In the genomic region with DNA sequence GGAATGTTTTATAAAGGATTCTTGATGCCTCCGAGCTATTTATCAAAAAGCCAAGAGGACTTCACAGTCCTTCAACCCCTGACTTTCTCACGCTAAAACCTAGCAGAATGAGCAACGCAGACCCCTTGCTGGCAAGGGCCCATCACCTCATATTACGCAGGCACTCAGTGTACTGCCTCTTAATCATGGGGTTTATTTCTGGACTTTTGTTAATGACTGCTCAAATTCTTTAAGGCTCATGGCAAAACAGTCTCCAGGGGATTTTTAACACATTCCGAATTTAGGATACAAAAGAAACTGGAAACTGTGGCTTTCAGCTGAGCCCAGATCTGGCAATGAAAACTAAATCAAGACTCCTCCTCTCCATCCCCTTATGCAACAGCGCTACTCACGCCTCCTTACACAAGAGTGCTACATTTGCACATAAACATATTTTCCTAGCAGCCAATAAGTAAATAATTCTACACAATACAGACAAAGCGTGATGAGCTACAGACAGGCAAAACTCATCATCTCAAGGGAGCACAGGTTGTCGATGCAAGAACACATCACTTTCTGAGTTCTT, we compare ENCODE assay signal across 20 mouse cellular contexts.
DNase-seq lines count a peak whose midpoint lies in the region; ATAC-seq and TF ChIP-seq lines count a peak whose summit lies in the region.
"Had no signal": no experiment of that assay in that cellular context is flagged by ENCODE, and none has a peak within 500 bp of the region (broad histone marks: within the 10 kb centered on the region; RNA-seq: fewer than 3 reads in every experiment).

No protein-coding gene starts in this region.

- no peaks in the 10 kb centered on the region for H3K9me3 ChIP-seq in lung, embryonic 16.5 days (ENCODE audit: control insufficient read depth, low read length)
- H3K9me3 ChIP-seq in limb, embryonic 14.5 days (ENCODE audit: control insufficient read depth, low read length): no peaks in the 10 kb centered on the region
- H3K9me3 ChIP-seq: embryonic facial prominence, embryonic 13.5 days; forebrain, embryonic 12.5 days; heart, embryonic 12.5 days; hindbrain, embryonic 10.5 days; intestine, embryonic 15.5 days had no signal

- no peaks in the 10 kb centered on the region for H3K36me3 ChIP-seq in lung, embryonic 16.5 days (ENCODE audit: control insufficient read depth, insufficient read depth, low read length)
- no peaks in the 10 kb centered on the region for H3K36me3 ChIP-seq in limb, embryonic 14.5 days (ENCODE audit: control insufficient read depth, insufficient read depth, low read length)
- H3K36me3 ChIP-seq: embryonic facial prominence, embryonic 13.5 days; forebrain, embryonic 12.5 days; heart, embryonic 12.5 days; hindbrain, embryonic 10.5 days; intestine, embryonic 15.5 days had no signal

- H3K4me2 ChIP-seq in lung, embryonic 16.5 days (ENCODE audit: low read depth, low read length): no peak overlapping the region
- no peak overlapping the region for H3K4me2 ChIP-seq in limb, embryonic 14.5 days (replicated peaks; ENCODE audit: low read depth, low read length, severe bottlenecking)
- H3K4me2 ChIP-seq: embryonic facial prominence, embryonic 13.5 days; forebrain, embryonic 12.5 days; heart, embryonic 12.5 days; hindbrain, embryonic 14.5 days; intestine, embryonic 15.5 days had no signal

- TF ChIP-seq POLR2A in limb, embryonic 14.5 days (IDR thresholded peaks at IDR 0.05; ENCODE audit: borderline replicate concordance, extremely low read depth, insufficient read depth, insufficient read length): no peak

- 66% methylated on average over 9 of the region's 9 CpGs for WGBS in lung, embryonic 16.5 days
- WGBS in limb, embryonic 14.5 days: 40% methylated on average over 9 of the region's 9 CpGs

- DNase-seq in heart, adult 11 months: peak; percentile 66
- no peak for DNase-seq in heart, adult 18-20 months
- DNase-seq in lung, postnatal 4 days: no peak
- DNase-seq in brain, adult 2 months (ENCODE audit: low read depth, low spot score): peak; percentile 42
- peak; percentile 55 for DNase-seq in limb, embryonic 14.5 days (ENCODE audit: low spot score)
- DNase-seq in neural tube, embryonic 10.5 days (ENCODE audit: extremely low spot score, low spot score): no peak
- DNase-seq: adrenal gland, adult 8-10 months; adrenal gland, postnatal 36 days; cerebellum, adult 11-12 months; cerebellum, adult 9-10 months; cerebellum, postnatal 25 days had no signal

- H3K27me3 ChIP-seq in lung, embryonic 16.5 days (ENCODE audit: control insufficient read depth, insufficient read depth, low read depth, low read length): no peaks in the 10 kb centered on the region
- no peaks in the 10 kb centered on the region for H3K27me3 ChIP-seq in limb, embryonic 14.5 days (ENCODE audit: control insufficient read depth, insufficient read depth, low read length)
- H3K27me3 ChIP-seq: CH12.LX; embryonic facial prominence, embryonic 13.5 days; forebrain, embryonic 12.5 days; heart, embryonic 12.5 days; intestine, embryonic 15.5 days had no signal

- ATAC-seq in lung, embryonic 16.5 days (ENCODE audit: low read depth): 0 out of 2 replicates have a peak, but pooled peaks have one; percentile 29
- ATAC-seq in limb, embryonic 14.5 days (ENCODE audit: low FRiP score, low read depth): peak; percentile 67; the same call in 1 of the 2 replicates
- ATAC-seq: forebrain, embryonic 16.5 days; intestine, embryonic 15.5 days had no signal

- no peak overlapping the region for H3K9ac ChIP-seq in lung, embryonic 16.5 days (ENCODE audit: low read length)
- H3K9ac ChIP-seq in limb, embryonic 14.5 days (ENCODE audit: low read depth, low read length, severe bottlenecking): no peak overlapping the region
- H3K9ac ChIP-seq: embryonic facial prominence, embryonic 13.5 days; forebrain, embryonic 12.5 days; heart, embryonic 12.5 days; hindbrain, embryonic 14.5 days; intestine, embryonic 15.5 days had no signal

- H3K4me3 ChIP-seq in lung, embryonic 16.5 days (ENCODE audit: low read length): no peak overlapping the region
- H3K4me3 ChIP-seq in limb, embryonic 14.5 days (replicated peaks; ENCODE audit: low read length): no peak overlapping the region
- H3K4me3 ChIP-seq: embryonic facial prominence, embryonic 13.5 days; forebrain, embryonic 12.5 days; heart, embryonic 12.5 days; hindbrain, embryonic 10.5 days; intestine, embryonic 15.5 days had no signal

- no peak overlapping the region for H3K27ac ChIP-seq in lung, embryonic 16.5 days (ENCODE audit: low read length)
- H3K27ac ChIP-seq in limb, embryonic 14.5 days (replicated peaks; ENCODE audit: low read depth, low read length): no peak overlapping the region
- H3K27ac ChIP-seq: embryonic facial prominence, embryonic 13.5 days; forebrain, embryonic 12.5 days; hindbrain, embryonic 10.5 days; hindbrain, embryonic 14.5 days; intestine, embryonic 15.5 days had no signal

- H3K4me1 ChIP-seq in lung, embryonic 16.5 days (replicated peaks; ENCODE audit: control insufficient read depth, insufficient read depth, low read length): peaks cover 5% of the 10 kb centered on the region; the same call in 1 of the 2 replicates
- H3K4me1 ChIP-seq in limb, embryonic 14.5 days (ENCODE audit: control insufficient read depth, insufficient read depth, low read length): peaks cover 20% of the 10 kb centered on the region
- H3K4me1 ChIP-seq: heart, embryonic 12.5 days; intestine, embryonic 15.5 days had no signal

Comparison
In these comparisons a context has a peak if more than half of its experiments do, and no peak if none do; other contexts are left out.
1. DNase-seq: peak in heart, adult 11 months (single experiment), brain, adult 2 months (single experiment) and limb, embryonic 14.5 days (single experiment); none in heart, adult 18-20 months (0 of 2), lung, postnatal 4 days (0 of 2) and neural tube, embryonic 10.5 days (single experiment).